Mouse (Mus musculus) neutrophil, adult 5-6 weeks (primary cell): ENCODE measurements at regions not wholly inside any gene's neighbourhood (a gene's known extent, or its start where the extent isn't known, plus 50 kb on each side); places are given as distances from the start of the nearest gene placed in this dataset.

Experiments used
- ATAC-seq: fragments of 151-379, 151-347 bp; 2 replicates; pipeline ENCODE4 v1.8.0; 2017; ENCODE audit warnings: mild to moderate bottlenecking, moderate TSS enrichment; ENCODE audit not compliant: insufficient number of reproducible peaks, poor library complexity, low FRiP score, severe bottlenecking; ENCODE audit errors: extremely low read depth

DNA sequence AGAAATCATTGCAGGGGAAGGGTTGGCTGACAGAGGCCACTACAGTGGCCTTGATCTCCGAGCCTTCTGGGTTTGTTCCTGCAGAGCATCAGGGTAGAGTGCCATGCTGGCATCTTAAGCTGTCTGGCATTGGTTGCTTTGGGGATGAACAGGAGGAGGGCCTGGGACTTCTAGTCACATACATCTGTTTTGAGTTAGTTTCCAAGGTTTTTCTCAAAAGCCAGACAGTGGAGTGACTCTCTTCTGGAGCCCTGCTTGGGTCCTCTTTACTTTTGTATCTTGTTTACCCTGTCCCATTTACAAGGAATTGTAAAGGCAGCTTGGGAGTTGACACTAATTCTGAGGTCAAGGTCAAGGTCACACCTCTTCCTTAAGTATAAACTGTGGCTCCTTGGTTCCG lies 239.0 kb upstream of the Id2 start:
- ATAC-seq, result no peak

DNA sequence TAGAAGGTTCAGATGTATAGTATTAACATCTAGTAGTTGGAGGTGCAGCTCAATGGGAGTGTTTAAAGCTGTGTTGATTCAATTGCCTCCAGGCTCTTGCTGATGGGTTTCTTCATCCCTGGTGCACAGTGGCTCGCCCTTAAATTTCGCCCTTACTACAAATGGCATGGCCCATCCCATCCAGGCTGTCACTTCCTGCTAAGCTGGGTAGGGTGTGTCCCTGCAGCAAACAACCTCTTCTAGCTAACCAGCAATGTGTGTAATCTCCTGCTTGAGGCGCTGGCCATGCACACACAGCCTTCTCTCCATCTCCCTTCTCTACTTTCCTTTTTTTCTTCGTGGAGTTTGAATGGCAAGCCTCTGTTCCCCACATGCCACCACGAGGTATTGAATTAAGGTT lies 238.1 kb upstream of the Id2 start:
- ATAC-seq, result peak; percentile 28; the same call in 1 of the 2 replicates

- ATAC-seq, result no peak
These were observed 235.6 kb upstream of the Id2 start for GRCm38 (mm10) chr12:25332384-25333035.

- no peak for ATAC-seq
These were observed 233.2 kb upstream of the Id2 start for GRCm38 (mm10) chr12:25330004-25330708.

GRCm38 (mm10) chr12:25325901-25326300 lies 229.0 kb upstream of the Id2 start:
- peak; percentile 55; the same call in 1 of the 2 replicates for ATAC-seq

GRCm38 (mm10) chr12:25323171-25323570 lies 226.2 kb upstream of the Id2 start:
- ATAC-seq, result no peak

GRCm38 (mm10) chr12:25320262-25320767 lies 223.4 kb upstream of the Id2 start:
- ATAC-seq, result no peak

GRCm38 (mm10) chr12:25319846-25320245 lies 222.9 kb upstream of the Id2 start:
- peak; percentile 64 for ATAC-seq

DNA sequence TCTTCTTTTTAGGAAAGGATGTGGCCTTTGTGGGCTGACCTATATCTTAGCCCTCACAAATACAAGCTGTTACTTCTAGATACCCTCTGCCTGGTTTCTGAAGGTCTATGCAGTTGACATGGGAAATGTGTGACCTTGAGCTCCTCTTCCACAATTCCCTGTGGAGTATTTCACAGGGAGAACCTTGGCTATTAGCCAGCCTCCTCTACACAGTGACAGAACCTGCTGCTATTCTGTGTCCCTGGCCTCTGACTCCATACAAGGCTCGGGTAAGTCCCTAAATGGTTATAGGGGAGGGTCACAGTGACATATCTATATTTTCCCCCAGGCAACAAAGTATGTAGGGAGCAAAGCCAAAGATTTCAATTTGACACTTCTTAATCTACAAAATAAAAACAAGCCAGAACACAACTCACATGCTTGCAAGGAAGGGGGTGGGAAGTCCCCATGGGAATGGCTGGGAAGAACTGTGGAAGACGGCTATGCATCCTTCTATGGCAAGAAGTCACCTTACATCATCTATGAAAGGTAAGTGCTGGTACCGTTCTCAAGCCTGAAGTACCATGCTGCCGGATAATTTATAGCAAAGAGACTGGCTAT lies 221.2 kb upstream of the Id2 start:
- no peak for ATAC-seq

GRCm38 (mm10) chr12:25315969-25316368 lies 219.0 kb upstream of the Id2 start:
- peak; percentile 49; the same call in 1 of the 2 replicates for ATAC-seq

GRCm38 (mm10) chr12:25313212-25313611 lies 216.3 kb upstream of the Id2 start:
- no peak for ATAC-seq

DNA sequence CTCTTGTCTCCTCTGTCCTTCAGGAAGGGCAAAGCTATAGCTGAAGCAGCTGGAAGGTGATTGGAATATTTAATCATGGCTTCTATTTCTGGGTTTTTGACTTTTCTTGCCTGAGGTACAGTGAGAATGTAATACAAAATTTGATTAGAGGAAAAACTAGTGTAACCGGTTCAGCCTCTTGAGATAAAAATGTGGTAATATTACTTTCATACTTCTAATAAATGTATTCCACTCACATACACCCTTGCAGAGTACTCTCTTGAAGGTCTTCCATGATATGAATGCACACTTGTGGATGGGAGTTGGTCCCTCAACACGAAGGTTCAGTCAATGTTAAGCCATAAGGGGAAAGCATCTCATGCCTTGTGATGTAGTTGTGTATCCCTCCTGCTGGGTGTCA lies 215.4 kb upstream of the Id2 start:
- ATAC-seq, result no peak

GRCm38 (mm10) chr12:25311728-25312127 lies 214.8 kb upstream of the Id2 start:
- ATAC-seq, result peak; percentile 92

GRCm38 (mm10) chr12:25310293-25310946 lies 213.5 kb upstream of the Id2 start:
- no peak for ATAC-seq

DNA sequence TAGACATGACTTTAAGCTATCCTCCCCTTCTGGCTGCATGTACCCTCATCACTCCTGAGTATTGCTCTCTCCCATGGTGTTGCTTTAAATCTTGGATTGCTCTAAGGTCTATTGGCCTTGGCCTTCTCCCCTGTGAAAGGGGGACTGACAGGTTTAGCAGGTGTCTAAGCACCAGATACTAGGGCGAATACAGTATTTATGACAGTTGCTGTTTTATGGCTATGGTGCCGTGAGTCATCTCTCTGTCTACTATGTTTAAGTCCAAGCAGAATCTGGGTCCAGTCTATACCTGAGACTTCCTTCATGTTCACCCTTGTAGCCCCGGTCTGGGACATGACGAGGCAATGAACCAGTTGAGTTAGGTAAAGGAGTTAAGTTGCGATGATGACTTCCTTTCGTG lies 212.3 kb upstream of the Id2 start:
- no peak for ATAC-seq

- no peak for ATAC-seq
These were observed 209.1 kb upstream of the Id2 start for GRCm38 (mm10) chr12:25305764-25306653.

DNA sequence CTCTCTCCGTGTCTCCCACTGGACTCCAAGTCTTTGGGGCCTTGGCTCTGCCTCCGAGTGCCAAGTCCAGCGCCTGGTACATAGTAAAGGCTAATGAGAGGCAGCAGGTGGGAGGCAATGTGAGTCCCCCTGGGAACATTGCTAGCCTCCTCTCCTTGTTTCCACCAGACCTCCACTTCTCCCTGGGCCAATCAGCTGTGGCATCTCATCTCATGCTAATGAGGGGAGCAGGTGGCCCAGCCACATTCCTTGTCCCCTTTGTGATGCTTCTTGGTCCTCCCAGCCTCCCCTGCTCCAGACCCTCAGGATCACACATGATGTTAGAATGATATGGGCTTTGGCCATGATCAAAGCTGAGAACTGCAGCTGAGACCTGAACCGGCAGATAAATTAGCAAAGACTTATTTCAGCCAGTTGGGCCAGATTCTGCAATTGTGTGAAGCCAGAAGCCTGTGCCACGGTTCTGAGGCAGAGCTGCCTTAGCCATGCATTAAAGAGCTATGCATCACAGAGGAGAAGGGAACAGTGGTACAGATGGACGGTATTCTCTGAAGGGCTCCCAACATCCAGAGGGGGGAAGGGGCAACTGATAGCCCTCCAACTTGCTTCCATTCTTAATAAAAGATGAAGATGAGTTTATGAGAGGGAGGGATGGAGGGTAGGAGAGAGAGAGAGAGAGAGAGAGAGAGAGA lies 208.0 kb upstream of the Id2 start:
- no peak for ATAC-seq

- no peak for ATAC-seq
These were observed 206.6 kb upstream of the Id2 start for GRCm38 (mm10) chr12:25303500-25304050.
